Mouse (Mus musculus): ENCODE results near the gene Hoxa10.

The Hoxa10 gene

DNA sequence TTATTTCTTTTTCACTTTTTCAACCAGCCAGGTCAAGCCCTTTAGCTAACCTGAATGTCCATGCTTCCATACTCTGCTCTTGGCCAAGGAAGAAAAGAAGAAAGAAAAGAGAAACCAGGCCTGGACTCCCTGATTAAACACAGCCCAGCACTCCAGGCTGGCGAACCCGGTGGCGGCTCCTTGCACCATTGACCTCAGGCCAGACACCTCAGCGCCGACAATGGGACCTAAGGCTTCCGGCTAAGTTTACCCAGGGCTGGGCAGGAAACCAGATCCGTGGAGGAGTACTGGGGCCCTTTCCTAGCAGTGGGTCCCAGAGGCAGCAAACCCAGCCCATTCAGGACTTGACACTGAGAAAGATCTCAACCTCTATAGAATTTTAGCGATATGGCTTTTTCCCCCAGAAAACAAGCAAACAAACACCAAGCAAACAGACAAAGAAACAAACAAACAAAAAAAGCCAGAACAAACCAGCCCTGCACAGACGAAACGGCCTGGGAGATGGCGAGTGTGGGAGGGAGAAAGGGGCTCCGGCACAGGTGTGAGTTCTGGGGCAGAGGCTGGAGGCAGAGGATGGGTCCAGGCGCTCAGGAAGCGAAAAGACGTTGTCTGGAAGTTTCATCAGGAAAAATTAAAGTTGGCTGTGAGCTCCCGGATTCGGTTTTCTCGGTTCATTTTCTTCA is 8.6 kb downstream of the Hoxa10 start:
- DNase-seq (ENCODE audit: low read depth in 1 of 2, low spot score in 2 of 2) = no peak

- no peak for DNase-seq (ENCODE audit: low read depth in 1 of 2, low spot score in 2 of 2)
Measured at GRCm38 (mm10) chr6:52230516-52231165, 10.0 kb downstream of the Hoxa10 start, which contains the start of gene Hoxa9. Hoxa9 (minus strand) TSS chr6:52231089.

DNA sequence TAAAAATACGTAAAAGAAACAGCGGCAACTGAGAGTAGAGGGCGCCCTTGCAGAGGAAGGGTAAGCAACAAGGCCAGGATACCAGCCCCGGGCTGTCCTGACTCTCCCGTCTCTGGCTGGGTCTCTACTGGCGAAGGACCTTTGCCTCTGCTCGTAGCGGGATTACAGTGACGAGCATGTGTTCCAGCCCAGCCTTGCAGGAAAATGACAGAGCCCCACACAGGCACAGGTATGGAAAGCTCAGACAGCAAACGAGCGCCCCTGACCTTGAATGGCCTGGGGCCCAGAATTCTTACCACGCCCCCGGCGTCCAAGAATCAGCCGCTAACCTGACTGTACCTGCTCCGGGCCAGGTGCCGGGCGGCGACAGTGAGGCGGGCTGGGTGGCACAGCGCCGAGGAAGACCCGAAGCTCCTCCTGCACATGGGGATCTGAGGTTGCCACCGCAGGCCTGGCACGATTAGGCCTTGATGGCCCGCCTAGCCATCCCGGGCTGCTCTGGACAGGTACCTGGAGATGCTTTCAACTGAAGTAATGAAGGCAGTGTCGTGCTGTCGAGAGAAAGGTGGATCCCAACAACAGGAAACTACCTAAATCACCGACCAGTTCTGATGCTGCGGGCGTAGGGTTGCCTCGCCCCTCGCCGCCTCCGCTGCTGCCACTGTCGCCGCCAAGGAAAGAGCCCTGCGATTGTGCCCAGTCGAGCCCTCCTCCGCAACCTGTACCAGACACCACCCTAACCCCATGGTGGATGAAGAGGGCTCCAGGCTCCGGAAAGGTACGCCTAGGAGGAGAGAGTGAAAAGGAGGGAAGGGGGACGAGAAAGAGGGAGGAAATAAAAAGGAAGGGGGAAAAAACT is 10.9 kb downstream of the Hoxa10 start:
- no peak for DNase-seq (ENCODE audit: low read depth in 1 of 2, low spot score in 2 of 2)

DNA sequence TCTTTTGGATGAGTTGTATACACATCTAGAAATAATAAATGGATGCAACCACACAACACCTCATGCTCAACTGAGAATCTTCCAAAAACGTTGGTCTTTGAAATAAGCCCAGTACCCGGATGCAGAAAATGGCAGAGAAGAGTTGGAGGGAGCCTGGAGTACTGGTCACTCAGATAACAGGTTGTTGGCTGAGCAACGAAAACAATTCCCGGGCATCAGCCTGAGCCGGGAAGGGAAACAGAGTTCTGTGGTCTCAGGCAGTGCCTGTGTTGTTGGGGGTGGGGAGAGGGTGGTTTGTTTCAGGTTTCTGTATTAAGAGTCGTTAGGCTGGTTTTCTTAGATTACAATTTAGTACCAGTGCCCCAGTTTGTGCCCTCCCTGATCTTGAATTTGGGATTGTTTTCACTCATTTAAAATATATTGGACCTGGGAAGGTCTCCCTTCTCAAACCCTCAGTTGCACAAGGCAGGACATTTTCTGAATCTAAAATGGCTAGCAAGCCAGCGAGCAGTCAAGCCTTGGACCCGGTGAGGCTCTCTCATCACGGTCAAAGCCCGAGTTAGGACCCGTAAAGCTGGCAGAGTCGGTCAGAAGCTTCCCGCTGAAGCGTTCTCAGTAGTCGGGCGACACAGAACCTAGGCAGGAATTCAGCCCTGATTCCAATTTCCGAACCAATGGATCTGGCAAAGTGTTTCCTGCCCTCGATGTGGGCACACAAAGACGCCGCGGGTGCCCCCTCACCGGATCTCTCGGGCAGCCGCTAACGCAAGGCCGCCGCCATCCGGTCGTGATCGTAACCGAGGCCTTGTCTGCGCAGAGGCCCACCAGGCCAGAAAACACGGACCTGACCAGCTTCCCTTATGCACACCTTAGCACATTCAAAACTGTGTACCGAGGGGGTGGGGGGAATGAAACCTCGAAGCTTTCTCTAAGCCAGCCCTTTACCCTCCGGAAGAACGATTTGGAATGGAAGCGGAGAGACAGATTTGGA is 11.9 kb downstream of the Hoxa10 start:
- no peak for DNase-seq (ENCODE audit: low read depth in 1 of 2, low spot score in 2 of 2)

DNA sequence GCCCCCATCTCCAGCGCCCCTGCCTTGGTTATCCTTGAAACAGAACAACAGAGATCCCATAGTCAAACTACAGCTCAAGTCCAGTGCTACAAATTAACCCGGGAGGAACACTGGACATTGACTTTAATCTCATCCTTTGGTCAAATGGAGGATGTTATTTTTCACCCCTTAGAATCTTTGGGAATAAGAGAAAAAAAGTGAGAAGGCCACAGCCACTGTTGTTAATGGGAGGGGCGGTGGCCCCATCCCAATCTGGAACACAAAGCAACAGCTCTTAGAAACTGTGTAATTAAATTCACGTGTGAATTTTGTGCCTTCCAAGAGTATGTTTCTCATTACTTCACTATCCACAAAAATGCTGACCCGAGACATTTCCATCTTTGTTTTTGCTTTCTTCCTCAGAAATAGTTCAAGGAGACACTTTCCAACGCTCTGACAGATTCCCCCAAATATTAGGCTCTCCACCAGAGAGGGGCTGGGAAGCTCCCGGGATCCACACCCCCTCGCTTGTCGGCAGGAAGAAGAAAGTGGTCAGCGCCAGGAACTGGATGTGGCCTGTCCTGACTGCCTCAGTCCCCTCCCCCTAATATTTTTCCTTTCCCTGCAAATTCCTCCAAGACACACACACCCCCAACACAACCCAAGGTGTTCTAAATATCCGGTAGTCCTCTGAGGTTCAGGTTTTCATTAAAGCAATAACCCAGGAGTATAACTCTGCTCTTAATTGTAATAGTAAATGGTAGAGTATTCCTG is 13.0 kb downstream of the Hoxa10 start:
- no peak for DNase-seq (ENCODE audit: low read depth in 1 of 2, low spot score in 2 of 2)

GRCm38 (mm10) chr6:52226569-52227257 is 13.9 kb downstream of the Hoxa10 start:
- no peak for DNase-seq (ENCODE audit: low read depth in 1 of 2, low spot score in 2 of 2)

- no peak for DNase-seq (ENCODE audit: low read depth in 1 of 2, low spot score in 2 of 2)
Measured at GRCm38 (mm10) chr6:52225612-52226568, 14.8 kb downstream of the Hoxa10 start.

DNA sequence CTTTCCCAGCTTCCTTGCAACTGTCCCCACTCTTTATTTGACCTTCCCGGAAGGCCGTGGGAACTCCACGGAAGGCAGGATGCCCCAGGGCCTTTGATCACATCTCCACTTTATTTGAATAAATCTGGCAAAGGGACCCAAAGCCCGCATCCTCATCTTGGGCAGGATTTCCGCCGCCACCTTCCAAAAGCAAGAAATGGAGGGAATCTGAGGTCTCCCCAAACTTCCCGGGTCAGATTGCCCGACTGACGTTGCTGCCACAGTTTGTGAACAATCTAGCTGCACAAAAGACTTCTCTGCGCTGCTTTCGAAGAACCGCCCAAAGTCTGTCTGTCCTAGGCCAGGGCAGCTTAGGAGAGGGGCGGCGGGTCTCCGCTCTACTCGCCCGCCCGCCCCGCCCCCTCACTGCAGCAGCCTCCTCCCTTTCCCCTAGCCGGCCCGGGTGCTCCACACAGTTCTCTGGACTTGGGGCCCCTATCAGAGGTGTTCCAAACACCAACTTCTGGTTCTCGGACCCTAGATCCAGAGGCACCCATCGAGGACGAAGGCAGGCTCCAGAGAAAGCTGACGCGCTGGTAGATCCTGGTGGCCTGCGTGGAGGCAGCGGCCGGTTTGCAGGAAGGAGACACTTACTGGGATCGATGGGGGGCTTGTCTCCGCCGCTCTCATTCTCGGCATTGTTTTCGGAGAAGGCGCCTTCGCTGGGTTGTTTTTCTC is 15.6 kb downstream of the Hoxa10 start:
- DNase-seq (ENCODE audit: low read depth in 1 of 2, low spot score in 2 of 2) = no peak

DNA sequence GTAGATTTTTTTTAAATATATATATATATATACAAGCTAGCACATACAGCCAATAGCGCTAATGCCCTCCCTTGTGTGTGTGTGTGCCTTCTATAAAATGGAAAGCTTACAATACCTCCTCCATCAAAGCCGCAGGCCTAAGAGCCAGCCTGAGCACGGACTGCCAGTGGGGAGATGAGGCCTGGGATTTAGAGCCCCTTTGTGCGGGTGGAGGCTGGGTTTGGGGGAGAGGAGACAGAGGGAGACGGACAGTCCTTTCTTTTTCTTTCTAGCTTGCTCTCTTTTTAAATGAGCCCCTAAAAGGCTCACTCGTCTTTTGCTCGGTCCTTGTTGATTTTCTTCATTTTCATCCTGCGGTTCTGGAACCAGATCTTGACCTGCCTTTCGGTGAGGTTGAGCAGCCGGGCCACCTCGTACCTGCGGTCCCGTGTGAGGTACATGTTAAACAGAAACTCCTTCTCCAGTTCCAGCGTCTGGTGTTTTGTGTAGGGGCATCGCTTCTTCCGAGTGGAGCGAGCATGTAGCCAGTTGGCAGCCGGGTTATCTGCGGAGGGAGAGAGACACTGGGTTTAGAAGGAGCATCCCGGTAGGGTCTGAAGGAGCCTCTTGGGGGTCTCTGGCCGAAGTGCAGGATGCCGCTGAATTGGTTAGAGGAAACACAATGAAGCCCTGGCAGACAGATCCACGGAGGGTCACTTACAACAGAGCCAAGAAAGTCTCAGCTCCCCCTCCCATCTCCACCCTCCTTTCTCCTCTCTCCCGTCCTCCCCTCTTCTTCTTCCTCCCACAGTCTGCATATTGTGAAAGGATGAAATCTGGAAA is 16.5 kb downstream of the Hoxa10 start:
- DNase-seq (ENCODE audit: low read depth in 1 of 2, low spot score in 2 of 2) = no peak

- no peak for DNase-seq (ENCODE audit: low read depth in 1 of 2, low spot score in 2 of 2)
Measured at GRCm38 (mm10) chr6:52222729-52223128, 17.9 kb downstream of the Hoxa10 start.

DNA sequence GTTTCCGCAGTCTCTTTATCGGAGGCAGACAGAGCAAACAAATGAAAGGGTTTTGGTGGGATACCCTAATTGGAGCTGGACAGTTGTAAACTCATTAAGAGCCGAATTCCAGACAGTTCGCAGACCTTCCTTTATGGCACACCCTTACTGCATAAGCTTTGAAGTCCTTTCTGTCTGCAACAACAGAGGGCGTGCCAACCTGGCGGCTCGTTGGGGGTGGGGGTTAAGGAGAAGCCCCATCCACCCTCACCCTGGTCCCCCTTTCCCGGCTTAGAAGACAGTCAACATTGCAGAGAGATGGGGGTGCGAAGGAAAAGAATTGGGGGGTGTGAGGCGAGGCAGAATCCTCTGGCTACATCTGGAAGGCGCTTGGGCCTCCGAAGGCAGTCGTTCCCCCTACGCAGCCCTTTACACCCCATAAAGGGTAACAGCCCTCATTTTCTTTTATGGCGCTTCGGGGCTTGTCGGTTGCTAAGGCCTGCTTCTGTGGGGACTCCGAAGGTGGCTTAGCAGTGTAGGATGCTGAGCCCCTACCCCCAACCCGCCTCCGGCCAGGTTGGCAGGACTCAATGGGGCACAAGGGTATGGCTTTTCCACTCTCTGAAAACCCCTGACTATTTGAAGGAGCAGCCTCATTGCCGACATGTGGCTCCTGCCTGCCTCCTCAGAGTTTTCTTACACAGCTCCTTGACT is 18.5 kb downstream of the Hoxa10 start:
- DNase-seq (ENCODE audit: low read depth in 1 of 2, low spot score in 2 of 2) = no peak

DNA sequence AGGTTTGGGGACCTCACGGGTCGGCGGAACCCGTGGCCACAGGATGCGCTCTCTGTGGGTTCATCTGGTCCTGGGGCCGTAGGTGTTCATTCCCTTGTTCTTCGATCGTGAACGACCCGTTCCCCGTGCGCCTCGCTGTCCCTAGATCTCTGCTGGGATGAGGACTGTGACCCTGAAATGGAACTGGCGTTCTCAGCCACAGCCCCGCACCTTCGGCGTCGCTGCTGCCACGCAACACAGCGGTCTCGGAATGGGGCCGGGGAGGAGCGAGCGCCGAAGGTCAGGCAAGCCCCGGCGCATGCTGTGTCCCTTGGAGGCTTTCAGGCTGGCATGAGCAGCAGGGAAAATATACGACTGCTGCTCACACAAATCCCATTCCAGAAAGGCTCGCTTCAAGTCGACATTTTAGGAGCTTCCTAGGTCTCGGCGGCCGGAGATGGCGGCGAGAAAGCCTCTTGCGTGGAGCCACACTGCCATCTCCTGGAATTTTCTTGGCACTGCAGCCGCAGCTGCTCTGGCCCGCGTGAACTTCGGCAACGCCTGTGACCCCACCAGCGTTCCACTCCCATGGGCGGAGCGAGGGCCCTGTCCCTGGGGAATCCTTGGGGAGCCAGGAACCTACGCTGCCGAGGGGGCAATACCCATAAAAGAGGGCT is 19.2 kb downstream of the Hoxa10 start, which contains the start of gene Hoxa7:
Gene Hoxa7 (minus strand): TSS at position 518 of the 656 bp plus-strand sequence.
- peak; percentile 43 to 80 for DNase-seq (ENCODE audit: low read depth in 1 of 2, low spot score in 2 of 2)

DNA sequence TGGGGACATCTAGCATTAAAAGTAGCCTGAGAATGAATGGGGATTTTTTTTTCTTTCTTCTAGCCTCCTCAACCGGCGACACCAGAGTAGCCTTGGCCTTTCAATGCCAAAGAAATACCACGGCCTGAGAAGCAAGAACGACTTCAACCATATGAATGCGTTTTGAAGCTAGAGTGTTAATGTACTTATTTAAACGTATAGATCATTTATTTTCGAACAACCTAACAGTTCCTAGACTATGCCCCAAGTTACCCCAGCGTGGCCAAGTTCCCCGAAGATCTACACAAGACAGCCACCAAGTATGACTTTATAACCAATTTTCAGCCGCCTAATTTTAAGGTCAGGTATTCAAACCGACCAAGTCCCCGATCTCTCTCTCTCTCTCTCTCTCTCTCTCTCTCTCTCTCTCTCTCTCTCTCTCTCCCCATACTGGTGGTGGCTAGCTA is 19.8 kb downstream of the Hoxa10 start:
- DNase-seq (ENCODE audit: low read depth in 1 of 2, low spot score in 2 of 2) = no peak

DNA sequence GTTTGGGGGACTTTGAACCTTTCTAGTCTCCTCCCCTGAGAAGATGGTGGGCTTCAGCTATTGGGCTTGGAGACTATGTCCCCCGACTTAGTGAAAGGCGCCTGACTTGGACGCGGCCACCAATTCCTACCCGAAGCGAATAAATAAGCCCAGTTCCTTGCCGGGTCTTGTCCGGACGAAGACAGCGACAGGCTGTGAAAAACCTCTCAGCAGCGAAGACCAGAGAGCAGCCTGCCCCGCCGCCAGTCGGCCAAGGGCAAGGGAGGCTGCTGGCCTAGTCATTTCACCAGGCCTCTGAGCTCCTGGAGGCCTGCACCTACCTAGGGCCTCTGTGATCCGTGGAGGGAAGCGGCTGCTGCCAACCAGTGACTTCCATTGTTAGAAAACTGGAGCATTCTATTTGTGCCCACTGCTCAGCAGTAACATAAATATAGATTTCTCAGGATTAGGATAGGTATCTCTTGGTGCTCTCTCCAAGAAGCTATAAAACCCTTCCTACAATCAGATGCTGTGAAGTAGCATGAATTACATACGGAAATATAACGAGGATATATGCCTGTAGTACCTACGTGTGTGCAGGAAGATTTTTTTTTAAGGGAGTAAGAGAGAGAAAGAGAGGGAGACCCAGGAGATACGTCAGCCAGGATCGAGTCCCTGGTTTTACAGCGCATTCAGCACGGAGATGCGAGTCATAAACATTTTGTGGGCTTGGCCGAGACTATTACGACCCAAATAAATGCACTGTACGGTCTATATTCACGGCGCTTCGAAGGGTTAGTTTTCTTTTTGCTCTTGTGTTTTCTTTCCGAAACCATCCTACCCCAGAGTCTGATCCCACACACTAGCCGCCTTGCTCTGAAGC is 20.4 kb downstream of the Hoxa10 start:
- no peak for DNase-seq (ENCODE audit: low read depth in 1 of 2, low spot score in 2 of 2)
